Mouse (Mus musculus) limb, embryonic 15.5 days (tissue): ENCODE measurements around the gene Gramd1b. TPM values are rescaled to one million over a fixed set of nuclear protein-coding genes. Genes with fewer than 3 reads are reported as not detected.

Experiments used
- ATAC-seq: fragments of 200-750 bp; cut with Nextera tagmentation; 2 replicates; pipeline ENCODE4 v1.8.0; 2017; ENCODE audit warnings: low read depth, moderate TSS enrichment; ENCODE audit not compliant: insufficient number of reproducible peaks, low FRiP score, low TSS enrichment
- H3K27ac ChIP-seq: fragments of 300-500 bp; sonication (generic); 2 replicates; pipeline ENCODE4 v1.5.1; 2015; ENCODE audit warnings: moderate library complexity, mild to moderate bottlenecking, inconsistent platforms
- H3K27me3 ChIP-seq: fragments of 300-500 bp; sonication (generic); 2 replicates; pipeline ENCODE4 v1.6.1; 2015; ENCODE audit warnings: inconsistent platforms
- H3K36me3 ChIP-seq: fragments of 300-500 bp; sonication (generic); 2 replicates; pipeline ENCODE4 v1.6.1; 2015; ENCODE audit warnings: inconsistent platforms
- H3K4me1 ChIP-seq: fragments of 300-500 bp; sonication (generic); 2 replicates; pipeline ENCODE4 v1.6.1; 2015; ENCODE audit warnings: inconsistent platforms
- H3K4me2 ChIP-seq: fragments of 300-500 bp; sonication (generic); 2 replicates; pipeline ENCODE4 v1.6.1; 2015; ENCODE audit warnings: mild to moderate bottlenecking, inconsistent platforms
- H3K4me3 ChIP-seq: fragments of 300-500 bp; sonication (generic); 2 replicates; pipeline ENCODE4 v1.5.1; 2015; ENCODE audit warnings: mild to moderate bottlenecking, inconsistent platforms
- H3K9ac ChIP-seq: fragments of 300-500 bp; sonication (generic); 2 replicates; pipeline ENCODE4 v1.6.1; 2015; ENCODE audit warnings: inconsistent platforms
- H3K9me3 ChIP-seq: fragments of 300-500 bp; sonication (generic); 2 replicates; pipeline ENCODE4 v1.6.1; 2016; ENCODE audit warnings: inconsistent platforms
- WGBS: fragments of 180-500 bp; shearing (Covaris S2); methylation state at CpG from one replicate; pipeline ENCODE4 v1.1.7; 2015; 5-methylcytosine and 5-hydroxymethylcytosine counted together
- polyA plus RNA-seq: library from polyadenylated mRNA; unstranded; fragments of >200 nt; fragmentation: Nextera tagmentation; extraction: Ambion mirVana; gene quantifications from 2 replicates; pipeline ENCODE4 v1.2.1, GENCODE M21; 2015

The Gramd1b gene
- polyA plus RNA-seq = 3.2 and 3.8 TPM in 2 replicates

DNA sequence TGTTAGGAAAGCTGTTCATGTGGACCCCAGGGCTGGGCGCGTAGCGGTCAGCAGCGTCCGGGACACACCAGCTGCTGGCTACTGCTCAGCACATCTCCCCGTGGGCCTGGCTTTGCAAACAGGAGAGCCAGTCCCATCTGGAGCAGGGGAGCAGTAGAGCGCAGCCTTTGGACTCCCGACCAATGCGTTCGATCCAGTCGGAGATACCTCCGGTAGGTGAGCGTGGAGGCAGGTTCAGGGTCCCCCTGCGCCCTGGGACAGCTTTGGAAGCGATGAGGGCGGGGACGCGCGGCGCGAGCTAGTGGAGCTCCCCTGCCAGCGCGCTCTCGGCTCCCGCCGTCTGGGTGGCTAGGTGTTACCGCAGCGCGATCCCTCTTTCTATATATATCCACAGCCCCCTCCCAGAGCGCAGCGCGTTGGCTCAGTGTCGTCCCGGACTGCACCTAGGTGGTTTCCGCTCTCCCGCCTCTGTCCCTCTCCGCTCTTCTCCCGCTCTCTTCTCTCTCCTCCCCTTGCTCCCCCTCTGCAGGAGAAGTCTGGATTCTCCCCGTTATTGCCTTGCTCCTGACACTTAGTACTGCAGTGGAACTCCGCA, at the start of gene Gramd1b:
Gramd1b (minus strand) TSS at position 357 of the 595 bp plus-strand sequence.
- H3K27me3 ChIP-seq = peaks cover 30% of the 10 kb centered on the region
- no peak within 1 kb of the TSS for H3K27ac ChIP-seq
- ATAC-seq = no peak
- peak within 1 kb of the TSS; percentile 84 for H3K4me2 ChIP-seq
- H3K36me3 ChIP-seq = no peaks in the 10 kb centered on the region
- under 1% methylated on average over 40 of the region's 40 CpGs for WGBS
- H3K4me3 ChIP-seq = peak within 1 kb of the TSS; percentile 44
- H3K9ac ChIP-seq = peak within 1 kb of the TSS; percentile 26; the same call in 1 of the 2 replicates
- no peaks in the 10 kb centered on the region for H3K9me3 ChIP-seq
- H3K4me1 ChIP-seq = peaks cover 9% of the 10 kb centered on the region

DNA sequence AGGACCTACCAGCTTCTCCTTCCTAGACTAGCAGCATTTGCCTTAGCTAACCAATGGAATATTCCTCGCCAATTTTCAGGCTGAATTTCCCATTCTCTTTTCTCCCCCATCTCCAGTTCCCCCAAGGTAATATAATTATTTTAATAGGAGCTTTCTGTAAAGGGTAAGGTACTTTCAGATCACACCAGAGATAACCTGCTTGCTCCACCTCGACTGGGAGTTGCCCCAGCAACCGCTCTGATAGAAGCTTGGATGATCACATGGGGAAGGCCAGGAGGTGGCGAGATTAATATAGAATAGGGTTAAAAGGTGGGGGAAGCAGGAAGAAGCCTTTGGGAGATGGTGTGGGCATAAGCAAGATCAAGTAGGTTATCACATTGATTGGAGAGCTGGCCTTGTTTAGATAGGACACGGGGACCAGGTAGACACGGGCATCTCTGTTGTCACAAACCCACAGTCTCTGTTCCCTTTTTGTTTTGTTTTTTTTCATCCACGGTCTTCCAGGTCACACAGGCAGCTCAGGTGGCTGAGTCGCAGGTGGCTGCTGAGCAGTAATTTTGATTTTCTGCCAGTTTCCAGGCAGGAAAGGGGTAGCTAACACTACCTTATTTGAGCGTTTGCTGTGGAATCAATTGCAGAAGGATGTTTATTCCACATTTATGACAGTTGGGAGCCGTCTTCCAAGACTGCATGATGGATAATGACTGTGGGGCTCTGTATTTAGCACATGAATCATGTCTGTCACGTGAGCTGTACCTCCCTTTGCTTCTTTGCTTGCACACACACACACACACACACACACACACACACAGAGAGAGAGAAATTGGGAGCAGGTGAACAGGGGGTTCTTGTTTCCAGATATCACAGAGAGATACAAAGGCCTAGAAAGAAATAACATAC, 47.8 kb upstream of the Gramd1b start:
- Histone ChIP-seq H3K27me3 (no peaks in the 10 kb centered on the region), H3K4me2 (no peak overlapping the region), H3K9me3 (no peaks in the 10 kb centered on the region), H3K9ac (no peak overlapping the region), H3K36me3 (no peaks in the 10 kb centered on the region), H3K27ac (no peak overlapping the region), H3K4me3 (no peak overlapping the region), H3K4me1 (no peaks in the 10 kb centered on the region)
- WGBS = 56% methylated on average over 11 of the region's 11 CpGs
- no peak for ATAC-seq

DNA sequence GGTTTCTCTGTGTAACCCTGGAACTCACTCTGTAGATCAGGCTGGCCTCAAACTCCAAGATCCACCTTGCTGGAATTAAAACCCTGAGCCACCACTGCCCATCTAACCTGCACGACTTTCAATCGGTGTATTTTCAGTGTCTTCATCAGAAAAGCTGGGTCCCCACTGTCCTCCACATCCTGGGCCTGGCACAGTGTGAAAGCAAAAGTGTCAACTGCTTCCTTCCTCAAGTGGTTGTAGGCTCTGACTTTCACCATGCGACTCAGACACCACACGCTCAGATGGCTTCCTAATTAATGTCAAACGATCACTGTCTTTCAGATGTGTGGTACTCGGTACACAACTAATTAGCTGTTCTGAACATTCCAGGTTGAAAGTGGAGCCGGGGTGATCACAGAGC, 45.9 kb upstream of the Gramd1b start:
- Histone ChIP-seq H3K9me3 (no peaks in the 10 kb centered on the region), H3K9ac (no peak overlapping the region), H3K27ac (no peak overlapping the region), H3K36me3 (no peaks in the 10 kb centered on the region), H3K27me3 (no peaks in the 10 kb centered on the region), H3K4me3 (no peak overlapping the region), H3K4me2 (no peak overlapping the region), H3K4me1 (no peaks in the 10 kb centered on the region)
- no peak for ATAC-seq
- WGBS = 57% methylated on average over 7 of the region's 7 CpGs

DNA sequence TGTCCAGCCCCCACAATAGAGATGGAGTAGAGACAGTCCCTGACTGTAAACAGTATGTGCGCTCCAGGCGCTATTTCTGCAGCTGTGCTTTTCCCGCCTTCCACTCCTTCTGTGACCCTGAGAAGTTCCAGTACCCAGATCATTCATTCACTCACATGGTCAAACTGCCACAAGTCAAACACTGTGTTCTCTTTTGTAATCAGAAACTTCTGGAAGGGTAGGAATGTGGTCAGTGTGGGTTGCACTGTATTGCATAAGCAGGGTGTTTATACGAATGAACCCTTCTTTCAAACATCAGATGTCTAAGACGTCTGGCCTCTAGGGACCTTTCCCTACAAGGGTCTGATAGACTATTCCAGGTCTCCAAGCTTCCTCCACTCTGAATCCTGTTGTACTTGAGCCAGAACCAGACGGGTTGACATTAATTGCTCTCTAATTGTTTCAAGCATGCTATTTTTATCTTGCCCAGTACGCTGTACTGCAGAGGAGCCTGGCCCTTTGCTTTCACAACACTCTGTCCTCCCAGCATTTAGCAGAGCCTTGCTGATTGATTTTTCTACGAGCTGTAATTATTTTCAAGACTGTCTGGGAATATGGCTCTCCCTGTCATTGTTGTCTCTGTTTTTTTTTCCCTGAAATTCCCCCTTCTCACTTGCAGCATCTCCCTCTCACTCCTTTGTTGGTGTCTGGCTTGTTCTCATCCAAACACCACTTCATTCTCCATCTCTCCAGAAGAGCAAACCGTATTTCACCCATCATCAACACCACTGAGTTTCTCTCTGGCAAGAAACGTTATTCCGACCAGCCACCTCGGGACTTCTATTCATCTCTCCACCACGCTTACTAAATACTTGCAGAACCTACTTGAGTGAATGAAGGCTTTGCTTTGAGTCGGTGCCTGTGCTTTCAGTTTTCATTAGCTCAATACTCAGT, 44.1 kb upstream of the Gramd1b start:
- no peaks in the 10 kb centered on the region for H3K36me3 ChIP-seq
- H3K27ac ChIP-seq = no peak overlapping the region
- no peaks in the 10 kb centered on the region for H3K27me3 ChIP-seq
- no peak overlapping the region for H3K4me3 ChIP-seq
- H3K9ac ChIP-seq = no peak overlapping the region
- 51% methylated on average over 14 of the region's 14 CpGs for WGBS
- H3K4me2 ChIP-seq = no peak overlapping the region
- H3K4me1 ChIP-seq = no peaks in the 10 kb centered on the region
- H3K9me3 ChIP-seq = no peaks in the 10 kb centered on the region
- ATAC-seq = no peak

DNA sequence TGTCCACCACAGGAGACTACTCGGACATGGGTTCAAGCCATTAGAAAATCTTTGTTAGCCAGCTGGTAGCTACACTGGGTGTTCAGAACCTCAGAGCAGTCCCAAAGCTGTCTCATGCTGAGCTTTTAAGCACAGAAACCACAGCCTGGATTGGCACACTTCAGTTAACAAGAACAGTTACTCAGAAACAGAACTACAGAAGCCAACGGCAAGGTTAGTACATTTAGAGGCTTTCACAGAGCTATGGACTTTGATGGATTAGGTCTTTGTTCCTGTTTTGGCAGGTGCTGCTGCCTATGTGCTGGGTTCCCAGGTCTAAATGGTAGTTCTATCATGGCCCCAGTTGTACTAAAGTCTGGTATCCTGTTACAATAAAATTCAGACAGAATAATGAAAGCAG, 40.1 kb upstream of the Gramd1b start:
- no peak for ATAC-seq
- no peak overlapping the region for H3K9ac ChIP-seq
- no peaks in the 10 kb centered on the region for H3K36me3 ChIP-seq
- WGBS = 65% methylated on average over 2 of the region's 2 CpGs
- no peak overlapping the region for H3K27ac ChIP-seq
- H3K27me3 ChIP-seq = no peaks in the 10 kb centered on the region
- H3K4me1 ChIP-seq = no peaks in the 10 kb centered on the region
- H3K9me3 ChIP-seq = no peaks in the 10 kb centered on the region
- no peak overlapping the region for H3K4me2 ChIP-seq
- H3K4me3 ChIP-seq = no peak overlapping the region

DNA sequence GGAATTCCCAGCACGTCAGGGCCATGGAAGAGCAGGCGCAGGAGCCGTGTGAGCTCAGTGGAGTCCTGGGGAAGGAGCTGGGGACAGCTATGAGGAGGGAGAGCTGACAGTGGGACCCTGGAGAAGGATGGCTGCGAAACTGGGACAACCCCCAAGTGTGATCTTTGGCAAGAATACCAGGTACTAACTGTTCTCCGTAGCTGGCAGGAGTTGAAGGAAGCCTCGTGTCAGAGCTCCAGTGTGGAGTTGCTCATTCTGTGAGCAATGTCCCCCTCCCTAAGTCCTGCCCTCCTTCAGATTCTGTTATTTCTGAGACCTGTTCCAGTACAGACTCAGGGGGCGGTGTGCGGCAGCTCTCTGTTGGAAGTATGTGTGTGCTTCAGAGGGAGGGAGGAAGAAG, 36.9 kb upstream of the Gramd1b start:
- ATAC-seq = no peak
- 56% methylated on average over 8 of the region's 8 CpGs for WGBS
- H3K4me1 ChIP-seq = no peaks in the 10 kb centered on the region
- no peaks in the 10 kb centered on the region for H3K36me3 ChIP-seq
- H3K9ac ChIP-seq = no peak overlapping the region
- no peaks in the 10 kb centered on the region for H3K27me3 ChIP-seq
- no peak overlapping the region for H3K4me3 ChIP-seq
- no peak overlapping the region for H3K27ac ChIP-seq
- H3K9me3 ChIP-seq = no peaks in the 10 kb centered on the region
- H3K4me2 ChIP-seq = no peak overlapping the region

DNA sequence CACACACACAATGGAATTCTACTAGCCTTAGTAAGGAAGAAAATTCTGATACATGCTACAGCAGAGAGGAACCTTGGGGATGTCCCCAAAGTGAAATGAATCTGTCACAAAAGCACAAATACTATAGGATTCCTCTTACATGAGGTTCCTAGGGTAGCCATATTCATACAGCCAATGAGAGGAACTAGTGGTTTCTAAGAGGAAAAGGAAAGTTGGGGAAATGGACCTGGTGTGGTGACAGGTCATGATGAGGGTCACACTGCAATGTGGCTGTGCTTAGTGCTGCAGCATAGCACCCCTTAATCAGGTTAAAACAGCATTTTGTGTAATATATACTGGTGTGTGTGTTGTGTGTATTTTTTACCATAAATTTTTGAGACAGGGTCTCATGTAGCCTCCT, 32.6 kb upstream of the Gramd1b start:
- no peaks in the 10 kb centered on the region for H3K9me3 ChIP-seq
- H3K27me3 ChIP-seq = no peaks in the 10 kb centered on the region
- ATAC-seq = no peak
- H3K4me2 ChIP-seq = no peak overlapping the region
- H3K9ac ChIP-seq = no peak overlapping the region
- no peak overlapping the region for H3K27ac ChIP-seq
- H3K36me3 ChIP-seq = no peaks in the 10 kb centered on the region
- H3K4me1 ChIP-seq = no peaks in the 10 kb centered on the region
- no peak overlapping the region for H3K4me3 ChIP-seq

DNA sequence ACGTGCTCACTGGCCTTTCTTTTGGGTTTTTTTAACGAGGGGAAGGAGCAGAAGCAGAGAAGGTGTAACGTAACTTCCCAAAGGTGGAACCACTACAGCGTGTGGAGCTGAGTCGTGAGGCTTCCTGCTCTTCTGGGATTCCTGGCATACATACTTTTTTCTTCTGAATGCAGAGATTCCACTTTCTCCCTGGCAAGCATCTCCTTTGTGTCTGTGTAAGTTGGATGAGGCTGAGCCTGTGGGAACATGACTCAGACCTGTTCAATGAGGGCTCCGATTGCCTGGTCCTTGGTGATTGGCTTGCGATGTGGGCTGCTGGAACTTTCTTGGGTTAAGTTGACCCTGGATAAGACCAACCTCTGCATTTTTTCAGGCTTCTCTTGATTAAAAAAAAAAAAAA, 28.5 kb upstream of the Gramd1b start:
- H3K9ac ChIP-seq = no peak overlapping the region
- H3K9me3 ChIP-seq = no peaks in the 10 kb centered on the region
- no peak overlapping the region for H3K27ac ChIP-seq
- no peak overlapping the region for H3K4me3 ChIP-seq
- H3K4me2 ChIP-seq = no peak overlapping the region
- WGBS = 69% methylated on average over 7 of the region's 7 CpGs
- no peaks in the 10 kb centered on the region for H3K27me3 ChIP-seq
- ATAC-seq = no peak
- H3K36me3 ChIP-seq = no peaks in the 10 kb centered on the region
- H3K4me1 ChIP-seq = no peaks in the 10 kb centered on the region

DNA sequence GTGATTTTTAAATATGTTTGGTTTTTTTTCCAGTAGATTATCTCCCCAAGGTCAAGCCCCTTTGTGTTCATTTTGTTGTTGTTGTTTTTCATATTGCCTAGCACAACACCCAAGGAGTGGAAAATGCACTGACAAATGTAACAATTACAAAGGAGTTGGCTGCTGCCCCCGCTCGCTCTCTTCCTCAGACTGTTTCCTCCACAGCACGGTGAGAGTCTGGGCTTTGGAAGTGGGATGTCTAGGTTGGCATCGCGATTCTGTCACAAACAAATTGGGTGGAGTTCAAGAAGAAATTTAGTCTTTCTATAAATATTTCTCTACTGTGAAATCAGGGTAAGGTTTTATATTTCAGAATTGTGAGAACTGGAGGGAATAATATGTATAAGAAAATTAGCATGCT, 26.6 kb upstream of the Gramd1b start:
- H3K4me3 ChIP-seq = no peak overlapping the region
- H3K9ac ChIP-seq = no peak overlapping the region
- no peak for ATAC-seq
- no peak overlapping the region for H3K27ac ChIP-seq
- no peaks in the 10 kb centered on the region for H3K36me3 ChIP-seq
- H3K27me3 ChIP-seq = no peaks in the 10 kb centered on the region
- H3K4me1 ChIP-seq = no peaks in the 10 kb centered on the region
- H3K9me3 ChIP-seq = no peaks in the 10 kb centered on the region
- 87% methylated on average over 5 of the region's 5 CpGs for WGBS
- no peak overlapping the region for H3K4me2 ChIP-seq

DNA sequence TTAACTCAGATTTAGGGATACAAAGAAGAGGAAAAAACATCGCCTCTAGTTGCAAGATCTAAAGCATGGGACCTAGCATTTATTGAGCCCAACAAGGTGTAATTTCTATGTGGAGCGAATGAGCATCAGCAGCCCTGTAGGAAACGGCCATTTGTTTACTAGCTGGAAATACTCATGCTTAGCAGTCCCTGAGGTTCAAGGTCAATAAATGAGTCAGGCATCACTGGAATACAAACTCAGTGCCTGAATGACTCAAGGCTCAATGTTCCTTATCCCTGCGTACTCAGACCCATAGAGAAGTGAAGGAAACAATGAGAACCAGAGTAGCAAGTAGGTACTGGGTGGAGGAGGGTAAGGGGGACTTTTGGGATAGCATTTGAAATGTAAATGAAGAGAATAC, 25.2 kb upstream of the Gramd1b start:
- WGBS = 77% methylated on average over 4 of the region's 4 CpGs
- no peak overlapping the region for H3K4me2 ChIP-seq
- H3K9me3 ChIP-seq = no peaks in the 10 kb centered on the region
- no peaks in the 10 kb centered on the region for H3K27me3 ChIP-seq
- H3K4me1 ChIP-seq = no peaks in the 10 kb centered on the region
- no peak overlapping the region for H3K27ac ChIP-seq
- H3K4me3 ChIP-seq = no peak overlapping the region
- no peak overlapping the region for H3K9ac ChIP-seq
- ATAC-seq = no peak
- no peaks in the 10 kb centered on the region for H3K36me3 ChIP-seq

DNA sequence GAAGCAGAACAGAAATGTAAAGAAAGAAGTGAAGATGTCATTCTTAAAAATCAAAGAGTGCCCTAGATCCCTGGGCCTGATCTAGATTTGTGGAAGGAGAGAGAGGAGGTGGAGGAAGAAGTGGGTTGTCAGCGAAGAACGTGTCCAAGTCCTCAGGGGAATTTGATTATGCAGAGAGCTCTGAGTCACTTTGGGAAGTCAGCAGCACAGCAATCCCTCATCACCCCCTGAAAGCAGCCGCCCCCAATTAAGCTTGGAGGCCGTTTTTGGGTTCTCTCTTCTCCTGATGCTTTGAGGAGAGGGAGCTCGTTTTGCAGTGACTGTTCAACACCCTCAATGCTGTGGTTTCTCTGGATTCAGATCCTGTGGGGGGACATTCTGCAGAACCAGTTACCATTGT, 24.1 kb upstream of the Gramd1b start:
- 46% methylated on average over 5 of the region's 5 CpGs for WGBS
- ATAC-seq = no peak
- Histone ChIP-seq H3K4me2 (no peak overlapping the region), H3K27me3 (no peaks in the 10 kb centered on the region), H3K9ac (no peak overlapping the region), H3K4me3 (no peak overlapping the region), H3K36me3 (no peaks in the 10 kb centered on the region), H3K9me3 (no peaks in the 10 kb centered on the region), H3K27ac (no peak overlapping the region), H3K4me1 (no peaks in the 10 kb centered on the region)

DNA sequence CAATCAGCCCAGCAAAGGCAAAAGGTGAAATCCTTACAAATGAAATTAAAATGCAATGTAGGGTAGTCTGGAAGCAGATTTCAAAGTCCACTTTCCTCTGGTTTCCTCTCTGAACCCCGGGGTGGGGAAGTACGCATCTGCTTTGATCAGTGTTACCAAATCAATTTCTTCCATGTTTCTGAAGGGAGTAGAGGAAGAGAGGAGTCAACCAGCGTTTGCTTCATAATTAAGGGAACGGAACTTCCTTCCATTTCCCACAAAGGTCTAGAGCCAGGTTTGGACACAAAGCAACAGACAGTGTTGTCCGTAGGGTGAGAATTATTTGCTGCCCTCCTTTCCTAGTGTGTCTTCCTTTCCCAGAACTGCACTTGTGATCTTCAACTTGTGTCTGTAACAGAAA, 16.7 kb upstream of the Gramd1b start:
- no peaks in the 10 kb centered on the region for H3K36me3 ChIP-seq
- no peak for ATAC-seq
- H3K9me3 ChIP-seq = no peaks in the 10 kb centered on the region
- no peak overlapping the region for H3K4me3 ChIP-seq
- H3K4me1 ChIP-seq = no peaks in the 10 kb centered on the region
- H3K4me2 ChIP-seq = no peak overlapping the region
- H3K27me3 ChIP-seq = no peaks in the 10 kb centered on the region
- H3K9ac ChIP-seq = no peak overlapping the region
- H3K27ac ChIP-seq = no peak overlapping the region
- WGBS = 85% methylated on average over 5 of the region's 5 CpGs
